Mouse (Mus musculus) midbrain, embryonic 14.5 days (tissue): ENCODE data around the gene Rab37. TPM values are rescaled to one million over a fixed set of nuclear protein-coding genes. Genes with fewer than 3 reads are reported as not detected.
A peak's percentile ranks its signal among the peaks of the same experiment; 100 is the strongest.

Experiments
- ATAC-seq: fragments of 200-750 bp; cut with Nextera tagmentation; 2 replicates; pipeline ENCODE4 v1.8.0; 2017; ENCODE audit warnings: moderate number of reproducible peaks, moderate library complexity; ENCODE audit not compliant: low FRiP score, low TSS enrichment
- DNase-seq: peaks from one replicate; pipeline ENCODE4 v3.0.0-alpha.2; 2015
- H3K27ac ChIP-seq: fragments of 300-500 bp; sonication (generic); replicated peaks from 2 replicates; pipeline ENCODE4 v1.5.1; 2014; ENCODE audit warnings: mild to moderate bottlenecking, low read depth, low read length, moderate library complexity
- H3K27me3 ChIP-seq: fragments of 300-500 bp; sonication (generic); 2 replicates; pipeline ENCODE4 v1.6.1; 2014; ENCODE audit warnings: low read length, control low read depth, mixed read lengths; ENCODE audit not compliant: control insufficient read depth, insufficient read depth
- H3K36me3 ChIP-seq: fragments of 300-500 bp; sonication (generic); 2 replicates; pipeline ENCODE4 v1.6.1; 2014; ENCODE audit warnings: low read length, control low read depth; ENCODE audit not compliant: control insufficient read depth, insufficient read depth
- H3K4me1 ChIP-seq: fragments of 300-500 bp; sonication (generic); 2 replicates; pipeline ENCODE4 v1.6.1; 2014; ENCODE audit warnings: mild to moderate bottlenecking, antibody characterized with exemption, low read length, control low read depth; ENCODE audit not compliant: control insufficient read depth, insufficient read depth
- H3K4me2 ChIP-seq: fragments of 300-500 bp; sonication (generic); 2 replicates; pipeline ENCODE4 v1.6.1; 2014; ENCODE audit warnings: mild to moderate bottlenecking, low read length, moderate library complexity
- H3K4me3 ChIP-seq: fragments of 300-500 bp; sonication (generic); replicated peaks from 2 replicates; pipeline ENCODE4 v1.5.1; 2014; ENCODE audit warnings: low read depth, low read length
- H3K9ac ChIP-seq: fragments of 300-500 bp; sonication (generic); replicated peaks from 2 replicates; pipeline ENCODE4 v1.6.1; 2014; ENCODE audit warnings: mild to moderate bottlenecking, low read length, moderate library complexity
- H3K9me3 ChIP-seq: fragments of 300-500 bp; sonication (generic); 2 replicates; pipeline ENCODE4 v1.6.1; 2016; ENCODE audit warnings: low read length, control low read depth, mixed read lengths; ENCODE audit not compliant: control insufficient read depth
- WGBS: fragments of 180-500 bp; shearing (Covaris S2); extraction: QIAGEN DNeasy Blood & Tissue Kit; methylation state at CpG from one replicate; pipeline ENCODE4 v1.1.7; 2014; 5-methylcytosine and 5-hydroxymethylcytosine counted together
- polyA plus RNA-seq: library from polyadenylated mRNA; unstranded; fragments of >200 nt; fragmentation: Nextera tagmentation; extraction: Ambion mirVana; gene quantifications from 2 replicates; pipeline ENCODE4 v1.2.1, GENCODE M21; 2014

Rab37 gene
- polyA plus RNA-seq, 1 experiment from 2014 or later = 0.83 TPM

GRCm38 (mm10) chr11:115163568-115164150 lies 72.4 kb downstream of the Rab37 start:
- Histone ChIP-seq H3K36me3 (no peaks in the 10 kb centered on the region), H3K4me3 (peak overlapping the region; percentile 48), H3K27ac (no peak overlapping the region), H3K4me1 (peaks cover 14% of the 10 kb centered on the region), H3K27me3 (peaks cover 44% of the 10 kb centered on the region), H3K9me3 (no peaks in the 10 kb centered on the region), H3K9ac (peak overlapping the region; percentile 45), H3K4me2 (peak overlapping the region; percentile 70)
- ATAC-seq = 0 out of 2 replicates have a peak, but pooled peaks have one; percentile 21
- under 1% methylated on average over 47 of the region's 47 CpGs for WGBS
- peak; percentile 76 for DNase-seq

- Histone ChIP-seq H3K9ac (no peak overlapping the region; the same call in 1 of the 2 replicates), H3K27me3 (peaks cover 44% of the 10 kb centered on the region), H3K36me3 (no peaks in the 10 kb centered on the region)
Measured at GRCm38 (mm10) chr11:115164341-115164975, 73.2 kb downstream of the Rab37 start.

GRCm38 (mm10) chr11:115164976-115165374 lies 73.7 kb downstream of the Rab37 start:
- H3K9ac ChIP-seq = no peak overlapping the region
- H3K4me2 ChIP-seq = peak overlapping the region; percentile 70
- no peaks in the 10 kb centered on the region for H3K9me3 ChIP-seq
- peak overlapping the region; percentile 48 for H3K4me3 ChIP-seq
- peaks cover 14% of the 10 kb centered on the region for H3K4me1 ChIP-seq
- peaks cover 44% of the 10 kb centered on the region for H3K27me3 ChIP-seq
- no peak for DNase-seq
- WGBS = under 1% methylated on average over 9 of the region's 9 CpGs
- no peak for ATAC-seq
- no peaks in the 10 kb centered on the region for H3K36me3 ChIP-seq
- H3K27ac ChIP-seq = no peak overlapping the region

More at GRCm38 (mm10) chr11:115164341-115164975, 73.2 kb downstream of the Rab37 start:
- no peaks in the 10 kb centered on the region for H3K9me3 ChIP-seq
- under 1% methylated on average over 14 of the region's 14 CpGs for WGBS
- no peak overlapping the region for H3K27ac ChIP-seq
- H3K4me1 ChIP-seq = peaks cover 14% of the 10 kb centered on the region
- ATAC-seq = no peak
- H3K4me3 ChIP-seq = peak overlapping the region; percentile 48
- DNase-seq = no peak
- peak overlapping the region; percentile 70 for H3K4me2 ChIP-seq

- Histone ChIP-seq H3K4me1 (peaks cover 14% of the 10 kb centered on the region), H3K27ac (no peak overlapping the region), H3K4me2 (no peak overlapping the region), H3K9me3 (no peaks in the 10 kb centered on the region), H3K36me3 (no peaks in the 10 kb centered on the region), H3K9ac (no peak overlapping the region), H3K27me3 (peaks cover 36% of the 10 kb centered on the region), H3K4me3 (no peak overlapping the region)
- 98% methylated on average over 3 of the region's 3 CpGs for WGBS
- DNase-seq = no peak
- no peak for ATAC-seq
Measured at GRCm38 (mm10) chr11:115166776-115167175, 75.5 kb downstream of the Rab37 start.

- peaks cover 27% of the 10 kb centered on the region for H3K27me3 ChIP-seq
- no peaks in the 10 kb centered on the region for H3K36me3 ChIP-seq
- 88% methylated on average over 8 of the region's 8 CpGs for WGBS
- no peaks in the 10 kb centered on the region for H3K9me3 ChIP-seq
- H3K4me2 ChIP-seq = no peak overlapping the region
- no peak for DNase-seq
- H3K4me1 ChIP-seq = peaks cover 21% of the 10 kb centered on the region
- no peak overlapping the region for H3K4me3 ChIP-seq
- no peak overlapping the region for H3K9ac ChIP-seq
- ATAC-seq = no peak
- H3K27ac ChIP-seq = no peak overlapping the region
Measured at GRCm38 (mm10) chr11:115167631-115168249, 76.5 kb downstream of the Rab37 start.

GRCm38 (mm10) chr11:115169430-115169829 lies 78.2 kb downstream of the Rab37 start:
- no peaks in the 10 kb centered on the region for H3K9me3 ChIP-seq
- H3K4me2 ChIP-seq = no peak overlapping the region
- ATAC-seq (no peak), DNase-seq (no peak)
- no peak overlapping the region for H3K27ac ChIP-seq
- no peak overlapping the region for H3K4me3 ChIP-seq
- no peak overlapping the region for H3K9ac ChIP-seq
- peaks cover 12% of the 10 kb centered on the region; the same call in 1 of the 2 replicates for H3K27me3 ChIP-seq
- WGBS = 91% methylated on average over 4 of the region's 4 CpGs
- no peaks in the 10 kb centered on the region for H3K36me3 ChIP-seq
- H3K4me1 ChIP-seq = peaks cover 23% of the 10 kb centered on the region

- peaks cover 25% of the 10 kb centered on the region for H3K4me1 ChIP-seq
- no peak overlapping the region for H3K27ac ChIP-seq
- no peaks in the 10 kb centered on the region for H3K9me3 ChIP-seq
- WGBS = 54% methylated on average over 8 of the region's 8 CpGs
- no peak overlapping the region for H3K9ac ChIP-seq
- no peak for DNase-seq
- no peak overlapping the region for H3K4me2 ChIP-seq
- H3K4me3 ChIP-seq = no peak overlapping the region
- ATAC-seq = no peak
- no peaks in the 10 kb centered on the region for H3K36me3 ChIP-seq
- no peaks in the 10 kb centered on the region for H3K27me3 ChIP-seq
Measured at GRCm38 (mm10) chr11:115171125-115171524, 79.9 kb downstream of the Rab37 start.

- H3K27ac ChIP-seq = no peak overlapping the region
- 27% methylated on average over 4 of the region's 4 CpGs for WGBS
- H3K9ac ChIP-seq = no peak overlapping the region
- DNase-seq (peak; percentile 77), ATAC-seq (no peak)
- H3K4me3 ChIP-seq = no peak overlapping the region
- no peaks in the 10 kb centered on the region for H3K27me3 ChIP-seq
- H3K9me3 ChIP-seq = no peaks in the 10 kb centered on the region
- H3K4me2 ChIP-seq = no peak overlapping the region
- H3K36me3 ChIP-seq = no peaks in the 10 kb centered on the region
- H3K4me1 ChIP-seq = peaks cover 35% of the 10 kb centered on the region
Measured at GRCm38 (mm10) chr11:115172825-115173287, 81.6 kb downstream of the Rab37 start.
